Mouse (Mus musculus): ENCODE data around the gene Fzd10. TPM values are rescaled to one million over a fixed set of nuclear protein-coding genes. Genes with fewer than 3 reads are reported as not detected.

Fzd10 gene
- total and polyA plus RNA-seq, 2 experiments, result not detected

- H3K27me3 ChIP-seq (ENCODE audit: control insufficient read depth, insufficient read depth, low read length), result no peaks in the 10 kb centered on the region
- no peaks in the 10 kb centered on the region for H3K36me3 ChIP-seq (ENCODE audit: control insufficient read depth, insufficient read depth, low read length)
- DNase-seq (ENCODE audit: extremely low read depth, low read depth, low spot score), result no peak
- H3K4me1 ChIP-seq (ENCODE audit: control insufficient read depth, insufficient read depth, low read length), result no peaks in the 10 kb centered on the region
- H3K9ac ChIP-seq (ENCODE audit: low read depth, low read length), result no peak overlapping the region
- no peak overlapping the region for H3K27ac ChIP-seq (replicated peaks; ENCODE audit: insufficient read depth, low read depth, low read length)
- H3K4me3 ChIP-seq (ENCODE audit: insufficient read depth, low read depth, low read length), result no peak overlapping the region
- no peak for TF ChIP-seq POLR2A (IDR thresholded peaks at IDR 0.05; ENCODE audit: extremely low read depth, insufficient read depth, low read length)
- no peak for TF ChIP-seq CTCF (IDR thresholded peaks at IDR 0.05; ENCODE audit: low read depth, low read length)
- 29% methylated on average over 5 of the region's 5 CpGs for WGBS
- no peaks in the 10 kb centered on the region for H3K79me2 ChIP-seq (ENCODE audit: control insufficient read depth, insufficient read depth, low read length)
Observed at GRCm38 (mm10) chr5:128568970-128569369, 31.7 kb upstream of the Fzd10 start.

DNA sequence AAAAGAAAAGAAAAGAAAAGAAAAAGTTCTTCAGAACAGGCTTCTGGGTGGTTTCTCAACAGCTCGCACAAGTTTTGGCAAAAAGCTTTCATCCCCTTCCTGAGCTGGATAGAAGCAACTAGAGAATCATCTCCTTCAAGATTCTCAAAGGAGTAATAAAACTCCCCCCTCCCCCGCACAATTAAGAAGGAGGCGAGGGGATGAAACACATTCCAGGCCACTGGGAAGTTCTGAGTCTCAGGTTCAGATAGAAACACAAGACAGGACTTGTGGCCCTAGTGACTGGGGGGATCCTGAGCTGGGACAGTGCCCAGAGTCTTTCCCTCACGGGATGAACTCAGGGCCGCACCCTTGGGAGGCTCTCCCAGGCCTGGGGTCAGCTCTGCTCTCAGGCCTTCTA, 30.6 kb upstream of the Fzd10 start:
- TF ChIP-seq POLR2A (IDR thresholded peaks at IDR 0.05; ENCODE audit: extremely low read depth, insufficient read depth, low read length), result no peak
- TF ChIP-seq CTCF (IDR thresholded peaks at IDR 0.05; ENCODE audit: low read depth, low read length), result no peak
- WGBS, result 77% methylated on average over 5 of the region's 5 CpGs
- no peaks in the 10 kb centered on the region for H3K4me1 ChIP-seq (ENCODE audit: control insufficient read depth, insufficient read depth, low read length)
- no peak overlapping the region for H3K4me3 ChIP-seq (ENCODE audit: insufficient read depth, low read depth, low read length)
- no peak overlapping the region for H3K9ac ChIP-seq (ENCODE audit: low read depth, low read length)
- H3K27me3 ChIP-seq (ENCODE audit: control insufficient read depth, insufficient read depth, low read length), result no peaks in the 10 kb centered on the region
- H3K27ac ChIP-seq (replicated peaks; ENCODE audit: insufficient read depth, low read depth, low read length), result no peak overlapping the region
- no peaks in the 10 kb centered on the region for H3K36me3 ChIP-seq (ENCODE audit: control insufficient read depth, insufficient read depth, low read length)
- H3K79me2 ChIP-seq (ENCODE audit: control insufficient read depth, insufficient read depth, low read length), result no peaks in the 10 kb centered on the region
- no peak for DNase-seq (ENCODE audit: extremely low read depth, low read depth, low spot score)

GRCm38 (mm10) chr5:128570848-128571247, 29.8 kb upstream of the Fzd10 start:
- Histone ChIP-seq H3K36me3 (ENCODE audit: control insufficient read depth, insufficient read depth, low read length) (no peaks in the 10 kb centered on the region), H3K9ac (ENCODE audit: low read depth, low read length) (no peak overlapping the region), H3K4me1 (ENCODE audit: control insufficient read depth, insufficient read depth, low read length) (no peaks in the 10 kb centered on the region), H3K4me3 (ENCODE audit: insufficient read depth, low read depth, low read length) (no peak overlapping the region), H3K27me3 (ENCODE audit: control insufficient read depth, insufficient read depth, low read length) (no peaks in the 10 kb centered on the region), H3K79me2 (ENCODE audit: control insufficient read depth, insufficient read depth, low read length) (no peaks in the 10 kb centered on the region), H3K27ac (replicated peaks; ENCODE audit: insufficient read depth, low read depth, low read length) (no peak overlapping the region)
- TF ChIP-seq POLR2A (IDR thresholded peaks at IDR 0.05; ENCODE audit: extremely low read depth, insufficient read depth, low read length) (no peak), CTCF (IDR thresholded peaks at IDR 0.05; ENCODE audit: low read depth, low read length) (no peak)
- WGBS, result 63% methylated on average over 5 of the region's 5 CpGs
- no peak for DNase-seq (ENCODE audit: extremely low read depth, low read depth, low spot score)

DNA sequence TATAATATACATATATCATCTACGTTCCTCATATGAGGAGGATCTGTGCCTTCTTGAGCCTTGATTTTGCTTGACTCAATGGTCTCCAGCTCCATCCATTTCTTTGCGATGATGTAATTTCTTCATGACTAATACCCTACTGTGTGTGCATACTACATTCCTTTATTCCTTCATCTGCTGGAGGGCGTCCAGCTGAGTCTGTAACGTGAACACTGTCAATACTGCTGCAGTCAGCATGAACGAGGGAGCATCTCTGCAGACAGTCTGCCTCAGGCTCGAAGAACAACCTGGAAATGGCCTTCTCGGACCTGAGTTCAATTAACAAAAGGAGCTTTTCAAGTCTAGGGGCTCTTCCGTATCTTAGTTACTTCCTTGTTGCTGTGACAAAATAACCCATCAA, 28.9 kb upstream of the Fzd10 start:
- H3K36me3 ChIP-seq (ENCODE audit: control insufficient read depth, insufficient read depth, low read length), result no peaks in the 10 kb centered on the region
- H3K4me1 ChIP-seq (ENCODE audit: control insufficient read depth, insufficient read depth, low read length), result no peaks in the 10 kb centered on the region
- 74% methylated on average over 8 of the region's 8 CpGs for WGBS
- H3K9ac ChIP-seq (ENCODE audit: low read depth, low read length), result no peak overlapping the region
- H3K27me3 ChIP-seq (ENCODE audit: control insufficient read depth, insufficient read depth, low read length), result no peaks in the 10 kb centered on the region
- no peaks in the 10 kb centered on the region for H3K79me2 ChIP-seq (ENCODE audit: control insufficient read depth, insufficient read depth, low read length)
- no peak for DNase-seq (ENCODE audit: extremely low read depth, low read depth, low spot score)
- no peak for TF ChIP-seq POLR2A (IDR thresholded peaks at IDR 0.05; ENCODE audit: extremely low read depth, insufficient read depth, low read length)
- no peak for TF ChIP-seq CTCF (IDR thresholded peaks at IDR 0.05; ENCODE audit: low read depth, low read length)
- H3K27ac ChIP-seq (replicated peaks; ENCODE audit: insufficient read depth, low read depth, low read length), result no peak overlapping the region
- H3K4me3 ChIP-seq (ENCODE audit: insufficient read depth, low read depth, low read length), result no peak overlapping the region

GRCm38 (mm10) chr5:128575997-128576579, 24.6 kb upstream of the Fzd10 start:
- no peaks in the 10 kb centered on the region for H3K79me2 ChIP-seq (ENCODE audit: control insufficient read depth, insufficient read depth, low read length)
- H3K4me1 ChIP-seq (ENCODE audit: control insufficient read depth, insufficient read depth, low read length), result peaks cover 2% of the 10 kb centered on the region; the same call in 1 of the 2 replicates

DNA sequence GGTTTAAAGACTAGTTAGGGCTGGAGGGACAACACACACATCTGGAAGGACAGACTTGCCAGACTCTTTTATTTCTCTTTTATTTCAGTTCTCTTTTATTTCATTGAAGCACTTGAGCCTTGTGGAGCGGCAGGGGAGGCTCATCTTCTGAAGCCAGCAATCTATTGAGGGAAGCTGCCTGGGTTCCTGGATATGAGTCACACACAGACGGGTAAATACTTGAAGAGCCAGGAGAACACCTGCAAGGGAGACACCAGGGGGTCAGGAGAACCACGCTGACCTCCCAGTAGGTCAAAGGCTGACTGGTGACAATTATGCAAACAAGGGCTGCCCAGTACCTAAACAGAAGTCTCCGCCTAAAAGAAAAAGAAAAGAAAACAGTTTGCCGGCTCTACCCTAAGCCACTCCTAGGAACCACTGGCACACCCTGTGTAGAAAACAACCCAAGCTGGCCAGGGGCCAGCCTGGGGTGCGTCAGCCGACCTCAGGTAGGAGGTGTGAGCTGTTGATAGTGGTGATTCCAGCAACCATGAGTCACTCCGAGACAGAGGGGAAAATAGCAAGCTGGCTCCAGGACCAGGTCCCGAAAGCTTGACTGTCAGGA, 21.5 kb upstream of the Fzd10 start:
- Histone ChIP-seq H3K36me3 (ENCODE audit: control insufficient read depth, insufficient read depth, low read length) (no peaks in the 10 kb centered on the region), H3K4me3 (ENCODE audit: insufficient read depth, low read depth, low read length) (no peak overlapping the region), H3K9ac (ENCODE audit: low read depth, low read length) (no peak overlapping the region), H3K4me1 (ENCODE audit: control insufficient read depth, insufficient read depth, low read length) (peaks cover 2% of the 10 kb centered on the region; the same call in 1 of the 2 replicates), H3K27ac (replicated peaks; ENCODE audit: insufficient read depth, low read depth, low read length) (no peak overlapping the region), H3K27me3 (ENCODE audit: control insufficient read depth, insufficient read depth, low read length) (no peaks in the 10 kb centered on the region), H3K79me2 (ENCODE audit: control insufficient read depth, insufficient read depth, low read length) (no peaks in the 10 kb centered on the region)
- WGBS, result 8% methylated on average over 9 of the region's 9 CpGs
- peak; percentile 12 for DNase-seq (ENCODE audit: extremely low read depth, low read depth, low spot score)
- no peak for TF ChIP-seq POLR2A (IDR thresholded peaks at IDR 0.05; ENCODE audit: extremely low read depth, insufficient read depth, low read length)
- no peak for TF ChIP-seq CTCF (IDR thresholded peaks at IDR 0.05; ENCODE audit: low read depth, low read length)

More at GRCm38 (mm10) chr5:128575997-128576579, 24.6 kb upstream of the Fzd10 start:
- Histone ChIP-seq H3K36me3 (ENCODE audit: control insufficient read depth, insufficient read depth, low read length) (no peaks in the 10 kb centered on the region), H3K27ac (replicated peaks; ENCODE audit: insufficient read depth, low read depth, low read length) (no peak overlapping the region), H3K27me3 (ENCODE audit: control insufficient read depth, insufficient read depth, low read length) (no peaks in the 10 kb centered on the region), H3K9ac (ENCODE audit: low read depth, low read length) (no peak overlapping the region), H3K4me3 (ENCODE audit: insufficient read depth, low read depth, low read length) (no peak overlapping the region)
- 74% methylated on average over 9 of the region's 9 CpGs for WGBS
- TF ChIP-seq POLR2A (IDR thresholded peaks at IDR 0.05; ENCODE audit: extremely low read depth, insufficient read depth, low read length) (no peak), CTCF (IDR thresholded peaks at IDR 0.05; ENCODE audit: low read depth, low read length) (no peak)
- no peak for DNase-seq (ENCODE audit: extremely low read depth, low read depth, low spot score)

Measured in liver, adult 2 months (tissue).